Mouse (Mus musculus) heart, postnatal 0 days (tissue): Measurements from ENCODE around the gene Gm17416. TPM values are rescaled to one million over a fixed set of nuclear protein-coding genes. Genes with fewer than 3 reads are reported as not detected.

ENCODE experiments used
- ATAC-seq: fragments of 200-750 bp; cut with Nextera tagmentation; 2 replicates; pipeline ENCODE4 v1.8.0; 2017; ENCODE audit warnings: low read depth, moderate number of reproducible peaks, moderate library complexity; ENCODE audit not compliant: insufficient read depth
- DNase-seq: peaks from one replicate; pipeline ENCODE4 v3.0.0-alpha.2; 2016; ENCODE audit warnings: low spot score
- H3K27ac ChIP-seq: fragments of 300-500 bp; sonication (generic); 2 replicates; pipeline ENCODE4 v1.5.1; 2014; ENCODE audit warnings: low read depth, mild to moderate bottlenecking
- H3K27me3 ChIP-seq: fragments of 300-500 bp; sonication (generic); 2 replicates; pipeline ENCODE4 v1.6.1; 2014; ENCODE audit warnings: low read length, mixed read lengths; ENCODE audit not compliant: control insufficient read depth, insufficient read depth
- H3K36me3 ChIP-seq: fragments of 300-500 bp; sonication (generic); replicated peaks from 2 replicates; pipeline ENCODE4 v1.6.1; 2014; ENCODE audit warnings: low read length, mixed read lengths; ENCODE audit not compliant: control insufficient read depth, insufficient read depth
- H3K4me1 ChIP-seq: fragments of 300-500 bp; sonication (generic); 2 replicates; pipeline ENCODE4 v1.6.1; 2014; ENCODE audit warnings: antibody characterized with exemption; ENCODE audit not compliant: control insufficient read depth, insufficient read depth
- H3K4me2 ChIP-seq: fragments of 300-500 bp; sonication (generic); 2 replicates; pipeline ENCODE4 v1.6.1; 2014; ENCODE audit warnings: low read depth, mild to moderate bottlenecking, low read length, moderate library complexity
- H3K4me3 ChIP-seq: fragments of 300-500 bp; sonication (generic); 2 replicates; pipeline ENCODE4 v1.5.1; 2014; ENCODE audit warnings: low read depth, low read length
- H3K9ac ChIP-seq: fragments of 300-500 bp; sonication (generic); replicated peaks from 2 replicates; pipeline ENCODE4 v1.6.1; 2014; ENCODE audit warnings: low read depth, low read length, mixed read lengths
- H3K9me3 ChIP-seq: fragments of 300-500 bp; sonication (generic); replicated peaks from 2 replicates; pipeline ENCODE4 v1.6.1; 2016; ENCODE audit warnings: low read length; ENCODE audit not compliant: control insufficient read depth
- CTCF ChIP-seq: IDR thresholded peaks from 2 replicates; pipeline ENCODE4 v1.5.1; 2016; ENCODE audit warnings: antibody characterized with exemption, control low read depth, low read depth
- EP300 ChIP-seq: IDR thresholded peaks from 2 replicates; pipeline ENCODE4 v1.6.1; 2016; ENCODE audit warnings: antibody characterized with exemption, low read depth
- WGBS: fragments of 180-500 bp; shearing (Covaris S2); extraction: QIAGEN DNeasy Blood & Tissue Kit; methylation state at CpG from one replicate; pipeline ENCODE4 v1.1.7; 2014; 5-methylcytosine and 5-hydroxymethylcytosine counted together
- polyA plus RNA-seq: library from polyadenylated mRNA; unstranded; fragments of >200 nt; fragmentation: Nextera tagmentation; extraction: Ambion mirVana; gene quantifications from 2 replicates; pipeline ENCODE4 v1.2.1, GENCODE M21; 2015
- total RNA-seq: library from RNA; depleted of rRNA; stranded (reverse); fragments of >200 nt; gene quantifications from 2 replicates; pipeline ENCODE4 v1.2.3, GENCODE M21; 2014; ENCODE audit warnings: low replicate concordance

The Gm17416 gene
- total and polyA plus RNA-seq, 2 experiments from 2014 or later: not detected

DNA sequence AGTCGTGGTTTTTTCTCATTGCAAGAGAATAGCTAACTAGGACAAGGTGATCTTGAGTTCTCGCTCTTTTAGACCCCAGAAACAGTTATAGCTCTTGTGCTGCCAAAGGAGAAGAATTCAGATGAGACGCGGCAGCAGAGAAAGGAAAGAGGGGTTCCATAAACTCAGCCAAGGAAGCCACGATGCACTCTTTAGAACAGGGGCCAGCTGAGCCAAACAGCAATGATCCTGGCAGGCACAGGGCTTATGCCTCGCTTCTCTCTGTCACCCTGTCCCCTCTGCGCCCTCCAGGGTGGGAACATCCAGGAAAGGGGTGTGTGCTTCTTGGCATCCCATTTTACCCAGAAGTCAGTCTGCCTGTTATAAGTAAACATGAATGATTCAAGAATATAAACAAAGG lies 30.2 kb downstream of the Gm17416 start, which contains the start of gene Defb45:
Gene Defb45, minus strand, starts transcription at position 101 of the 400 bp plus-strand sequence.
- Histone ChIP-seq H3K9ac (no peak within 1 kb of the TSS), H3K27me3 (no peaks in the 10 kb centered on the region), H3K27ac (no peak within 1 kb of the TSS), H3K9me3 (no peaks in the 10 kb centered on the region), H3K4me1 (no peaks in the 10 kb centered on the region), H3K4me3 (no peak within 1 kb of the TSS), H3K36me3 (no peaks in the 10 kb centered on the region), H3K4me2 (no peak within 1 kb of the TSS)
- no peak for ATAC-seq
- DNase-seq: no peak
- WGBS: 59% methylated on average over 7 of the region's 7 CpGs
- TF ChIP-seq CTCF: no peak
- TF ChIP-seq EP300: no peak

DNA sequence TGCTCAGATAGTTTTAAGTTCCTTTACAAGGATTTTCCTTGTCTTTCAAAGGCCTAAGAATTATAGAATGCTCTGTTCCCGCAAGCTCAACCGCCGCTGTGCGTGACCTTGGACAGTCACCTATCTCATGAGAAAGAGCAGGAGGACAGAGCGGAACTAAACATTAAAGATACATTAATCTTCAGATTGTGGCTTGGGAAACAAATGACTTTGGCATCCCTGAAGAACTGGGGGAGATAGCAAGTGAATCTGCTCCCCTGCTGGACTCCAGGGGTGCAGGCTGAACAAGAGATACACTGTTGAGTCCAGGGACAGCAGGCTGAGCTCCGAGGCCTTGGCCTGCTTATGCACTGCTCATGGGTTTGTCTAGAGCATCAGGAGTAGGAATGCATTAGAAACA lies 30.9 kb downstream of the Gm17416 start:
- TF ChIP-seq CTCF (no peak), EP300 (no peak)
- no peak for DNase-seq
- 70% methylated on average over 6 of the region's 6 CpGs for WGBS
- no peak overlapping the region for H3K4me2 ChIP-seq
- H3K36me3 ChIP-seq: no peaks in the 10 kb centered on the region
- no peak overlapping the region for H3K9ac ChIP-seq
- H3K4me1 ChIP-seq: no peaks in the 10 kb centered on the region
- no peak for ATAC-seq
- no peak overlapping the region for H3K27ac ChIP-seq
- H3K4me3 ChIP-seq: no peak overlapping the region
- H3K27me3 ChIP-seq: no peaks in the 10 kb centered on the region
- no peaks in the 10 kb centered on the region for H3K9me3 ChIP-seq

DNA sequence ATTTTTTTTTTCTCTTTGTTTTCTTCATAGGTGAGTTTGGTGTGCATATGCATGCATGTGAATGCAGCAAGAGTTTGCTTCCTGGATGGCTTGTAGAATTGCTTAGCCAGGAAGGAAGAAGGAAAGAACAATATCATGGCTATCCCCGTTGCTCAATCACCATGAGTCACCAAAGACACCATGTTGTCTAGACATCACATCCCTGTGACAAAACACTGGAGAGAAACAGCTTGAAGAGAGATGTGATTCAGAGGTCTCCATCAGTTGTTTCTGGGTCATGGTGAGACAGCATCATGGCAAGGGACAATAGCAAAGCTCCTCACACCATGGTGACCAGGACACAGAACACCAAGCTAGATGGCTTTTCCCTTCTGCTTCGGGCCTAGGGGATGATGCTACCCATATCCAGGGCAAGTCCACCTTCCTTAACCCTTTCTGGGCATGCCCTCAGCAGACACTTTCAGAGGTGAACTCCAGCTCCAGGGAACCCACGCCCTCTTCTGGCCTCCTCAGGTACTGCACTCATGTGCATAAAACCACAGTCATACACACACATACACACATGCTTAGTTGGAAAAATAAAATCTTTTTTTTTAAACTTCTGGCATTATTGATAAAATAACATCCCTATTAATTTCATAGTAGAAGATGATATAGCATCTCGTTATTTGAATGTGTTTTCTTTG lies 32.3 kb downstream of the Gm17416 start:
- H3K27ac ChIP-seq: no peak overlapping the region
- WGBS: 63% methylated on average over 4 of the region's 4 CpGs
- no peak overlapping the region for H3K4me2 ChIP-seq
- ATAC-seq (no peak), DNase-seq (no peak)
- H3K9me3 ChIP-seq: no peaks in the 10 kb centered on the region
- TF ChIP-seq CTCF (peak; percentile 24), EP300 (no peak)
- no peaks in the 10 kb centered on the region for H3K4me1 ChIP-seq
- no peaks in the 10 kb centered on the region for H3K27me3 ChIP-seq
- no peaks in the 10 kb centered on the region for H3K36me3 ChIP-seq
- H3K4me3 ChIP-seq: no peak overlapping the region
- H3K9ac ChIP-seq: no peak overlapping the region

DNA sequence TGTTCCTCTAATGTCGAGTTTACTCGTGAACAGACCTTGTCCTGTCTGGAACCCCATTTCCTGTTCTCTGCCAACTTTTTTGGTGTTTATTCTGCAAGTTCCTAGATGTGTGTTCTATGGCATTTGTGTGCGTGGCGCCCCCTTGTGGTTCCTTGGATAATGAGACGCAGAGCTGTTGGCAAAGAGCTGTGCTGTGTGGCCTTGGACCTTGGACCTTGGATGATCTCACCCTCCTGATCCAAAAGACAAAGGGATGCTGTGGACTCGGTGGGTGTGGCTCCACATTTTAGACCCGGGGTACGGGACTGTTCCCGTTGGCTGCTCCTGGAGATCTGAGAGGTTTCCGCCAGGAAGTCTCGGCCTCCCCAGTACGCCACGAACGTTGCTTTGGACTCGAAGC lies 34.9 kb downstream of the Gm17416 start, which contains the start of gene Defb36:
Gene Defb36, plus strand, starts transcription at position 271 of the 400 bp plus-strand sequence.
- Histone ChIP-seq H3K27ac (no peak within 1 kb of the TSS), H3K4me1 (no peaks in the 10 kb centered on the region), H3K4me2 (no peak within 1 kb of the TSS), H3K27me3 (no peaks in the 10 kb centered on the region), H3K9me3 (no peaks in the 10 kb centered on the region), H3K9ac (no peak within 1 kb of the TSS), H3K4me3 (no peak within 1 kb of the TSS), H3K36me3 (no peaks in the 10 kb centered on the region)
- DNase-seq (no peak), ATAC-seq (no peak; the same call in 1 of the 2 replicates)
- WGBS: 71% methylated on average over 15 of the region's 15 CpGs
- TF ChIP-seq EP300 (no peak), CTCF (peak; percentile 47)

DNA sequence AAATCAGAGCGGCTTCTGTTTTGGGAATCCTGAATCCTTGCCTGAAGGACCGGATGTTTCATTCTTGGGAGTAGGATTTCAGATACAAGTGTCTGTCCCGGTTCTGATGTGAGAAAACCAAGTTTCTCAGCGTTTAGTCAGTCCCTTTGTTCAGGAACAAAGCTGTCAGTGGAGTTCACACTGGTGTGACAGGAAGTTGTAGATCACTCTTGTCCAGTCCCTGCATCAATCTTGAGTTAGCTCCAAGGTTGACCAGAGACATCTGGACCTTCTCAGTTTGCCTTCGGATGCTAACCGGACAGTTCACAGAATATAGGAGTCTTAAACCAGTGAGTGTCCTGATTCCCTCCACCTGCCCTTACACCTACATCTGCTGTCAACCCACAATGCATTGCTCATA lies 38.6 kb downstream of the Gm17416 start:
- Histone ChIP-seq H3K4me3 (no peak overlapping the region), H3K4me2 (no peak overlapping the region), H3K4me1 (no peaks in the 10 kb centered on the region), H3K27me3 (no peaks in the 10 kb centered on the region), H3K9ac (no peak overlapping the region), H3K9me3 (no peaks in the 10 kb centered on the region), H3K36me3 (no peaks in the 10 kb centered on the region), H3K27ac (no peak overlapping the region)
- ATAC-seq: no peak
- no peak for DNase-seq
- 57% methylated on average over 6 of the region's 6 CpGs for WGBS
- TF ChIP-seq EP300: no peak

DNA sequence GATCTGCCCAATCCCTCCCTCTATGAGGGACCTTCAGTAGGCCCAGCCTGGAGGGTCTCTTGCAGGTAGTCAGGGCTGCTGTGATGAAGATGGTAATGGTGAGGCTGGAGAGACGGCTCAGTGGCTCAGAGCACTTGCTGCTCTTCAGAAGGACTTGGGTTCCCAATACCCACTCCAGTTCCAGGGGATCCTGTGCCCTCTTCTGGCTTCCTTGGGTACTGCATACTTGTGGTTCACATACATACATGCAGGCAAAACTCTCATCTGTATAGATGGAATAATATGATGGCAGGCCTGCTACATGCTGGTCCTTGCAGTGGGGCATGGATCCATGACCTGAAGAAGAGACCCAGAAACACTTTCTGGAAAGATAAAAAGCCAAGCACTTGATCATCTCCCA lies 39.6 kb downstream of the Gm17416 start:
- ATAC-seq (no peak), DNase-seq (no peak)
- TF ChIP-seq CTCF: no peak
- TF ChIP-seq EP300: no peak
- Histone ChIP-seq H3K9me3 (no peaks in the 10 kb centered on the region), H3K36me3 (no peaks in the 10 kb centered on the region), H3K4me1 (no peaks in the 10 kb centered on the region), H3K4me2 (no peak overlapping the region), H3K27ac (no peak overlapping the region), H3K9ac (no peak overlapping the region), H3K4me3 (no peak overlapping the region), H3K27me3 (no peaks in the 10 kb centered on the region)
- WGBS: 100% methylated on average over 1 of the region's 1 CpGs
